Mouse (Mus musculus): Measurements from ENCODE around the gene Id3. TPM values are rescaled to one million over a fixed set of nuclear protein-coding genes. Genes with fewer than 3 reads are reported as not detected.
A peak's percentile ranks its signal among the peaks of the same experiment; 100 is the strongest.

The Id3 gene
- total and polyA plus RNA-seq, 3 experiments, result 18.3 to 116 (median 85.5) TPM

- peaks cover 10% of the 10 kb centered on the region for H3K9me3 ChIP-seq (replicated peaks; ENCODE audit: low read length)
- no peak overlapping the region for H3K9ac ChIP-seq (ENCODE audit: insufficient read depth, low read depth)
- no peaks in the 10 kb centered on the region for H3K79me2 ChIP-seq (replicated peaks; ENCODE audit: control insufficient read depth, extremely low read depth, insufficient read depth, poor library complexity, severe bottlenecking)
- DNase-seq (ENCODE audit: extremely low read depth), result no peak
- in situ Hi-C loops (cut with MboI; ENCODE audit: low pct_ligation_motif_present, low pct_unique_long_range_greater_than_20kb, low sequenced_read_pairs), result no loop called here
- H3K27ac ChIP-seq (ENCODE audit: insufficient read depth, low read depth), result no peak overlapping the region
- no peaks in the 10 kb centered on the region for H3K36me3 ChIP-seq (replicated peaks in 1 of 2; ENCODE audit: control insufficient read depth in 1 of 2, insufficient read depth in 1 of 2, low read length in 1 of 2)
- H3K4me1 ChIP-seq (ENCODE audit: control insufficient read depth in 1 of 2, insufficient read depth in 2 of 2), result peaks cover 41 to 75% of the 10 kb centered on the region in 2 experiments
- no peak overlapping the region for H3K4me3 ChIP-seq (replicated peaks in 1 of 3; ENCODE audit: low read depth in 2 of 3, low read length in 2 of 3, poor library complexity in 1 of 3)
- no peak overlapping the region for H3K4me2 ChIP-seq (ENCODE audit: insufficient read depth, low read depth, poor library complexity, severe bottlenecking)
- dilution Hi-C loops (cut with MboI; ENCODE audit: extremely low pct_ligation_motif_present, extremely low pct_unique_long_range_greater_than_20kb, low sequenced_read_pairs), result no loop called here
- no peak for TF ChIP-seq MAFK (IDR thresholded peaks at IDR 0.05; ENCODE audit: insufficient replicate concordance, low read length)
- TF ChIP-seq MEF2A (IDR thresholded peaks at IDR 0.05; ENCODE audit: borderline replicate concordance, low read depth, low read length), result no peak
- no peak for TF ChIP-seq KAT2A (IDR thresholded peaks at IDR 0.05; ENCODE audit: insufficient replicate concordance, low read length)
- TF ChIP-seq CTCF (conservative IDR thresholded peaks at IDR 0.05 in 1 of 2, IDR thresholded peaks at IDR 0.05 in 1 of 2; ENCODE audit: low read depth in 2 of 2, low read length in 2 of 2), result no peak
- TF ChIP-seq USF2 (conservative IDR thresholded peaks at IDR 0.05; ENCODE audit: low read depth, low read length), result no peak
- no peak for TF ChIP-seq UBTF (IDR thresholded peaks at IDR 0.05; ENCODE audit: low read depth, low read length)
- TF ChIP-seq ELF1 (IDR thresholded peaks at IDR 0.05; ENCODE audit: low read depth, low read length), result no peak
- no peak for TF ChIP-seq ZMIZ1 (IDR thresholded peaks at IDR 0.05; ENCODE audit: low read depth, low read length)
- TF ChIP-seq RCOR1 (conservative IDR thresholded peaks at IDR 0.05; ENCODE audit: low read depth, low read length), result no peak
- no peak for TF ChIP-seq TBP (conservative IDR thresholded peaks at IDR 0.05; ENCODE audit: low read depth, low read length)
- no peak for TF ChIP-seq GABPA (IDR thresholded peaks at IDR 0.05; ENCODE audit: insufficient replicate concordance, low read depth, low read length)
- H3K27me3 ChIP-seq (replicated peaks), result peaks cover 7% of the 10 kb centered on the region
These were observed 17.8 kb upstream of the Id3 start for GRCm38 (mm10) chr4:136125458-136125857.

- no peak overlapping the region for H3K27ac ChIP-seq (ENCODE audit: insufficient read depth, low read depth)
- H3K79me2 ChIP-seq (replicated peaks; ENCODE audit: control insufficient read depth, extremely low read depth, insufficient read depth, poor library complexity, severe bottlenecking), result no peaks in the 10 kb centered on the region
- in situ Hi-C loops (cut with MboI; ENCODE audit: low pct_ligation_motif_present, low pct_unique_long_range_greater_than_20kb, low sequenced_read_pairs), result no loop called here
- H3K27me3 ChIP-seq (replicated peaks), result peaks cover 11% of the 10 kb centered on the region
- H3K4me1 ChIP-seq (ENCODE audit: control insufficient read depth in 1 of 2, insufficient read depth in 2 of 2), result peaks cover 36 to 69% of the 10 kb centered on the region in 2 experiments
- H3K9ac ChIP-seq (ENCODE audit: insufficient read depth, low read depth), result no peak overlapping the region
- peaks cover 10% of the 10 kb centered on the region for H3K9me3 ChIP-seq (replicated peaks; ENCODE audit: low read length)
- TF ChIP-seq PAX5 (IDR thresholded peaks at IDR 0.05; ENCODE audit: low read length) (no peak), RCOR1 (conservative IDR thresholded peaks at IDR 0.05; ENCODE audit: low read depth, low read length) (no peak)
- no peak overlapping the region for H3K4me2 ChIP-seq (ENCODE audit: insufficient read depth, low read depth, poor library complexity, severe bottlenecking)
- H3K4me3 ChIP-seq (replicated peaks in 1 of 3; ENCODE audit: low read depth in 2 of 3, low read length in 2 of 3, poor library complexity in 1 of 3), result no peak overlapping the region
- dilution Hi-C loops (cut with MboI; ENCODE audit: extremely low pct_ligation_motif_present, extremely low pct_unique_long_range_greater_than_20kb, low sequenced_read_pairs), result no loop called here
- no peak for DNase-seq (ENCODE audit: extremely low read depth)
- H3K36me3 ChIP-seq (replicated peaks in 1 of 2; ENCODE audit: control insufficient read depth in 1 of 2, insufficient read depth in 1 of 2, low read length in 1 of 2), result no peaks in the 10 kb centered on the region
These were observed 17.3 kb upstream of the Id3 start for GRCm38 (mm10) chr4:136126019-136126418.

GRCm38 (mm10) chr4:136127670-136128069, 15.6 kb upstream of the Id3 start:
- Histone ChIP-seq H3K4me3 (replicated peaks in 1 of 3; ENCODE audit: low read depth in 2 of 3, low read length in 2 of 3, poor library complexity in 1 of 3) (no peak overlapping the region), H3K4me1 (ENCODE audit: control insufficient read depth in 1 of 2, insufficient read depth in 2 of 2) (peaks cover 26 to 53% of the 10 kb centered on the region in 2 experiments), H3K4me2 (ENCODE audit: insufficient read depth, low read depth, poor library complexity, severe bottlenecking) (no peak overlapping the region), H3K36me3 (replicated peaks in 1 of 2; ENCODE audit: control insufficient read depth in 1 of 2, insufficient read depth in 1 of 2, low read length in 1 of 2) (no peaks in the 10 kb centered on the region), H3K9me3 (replicated peaks; ENCODE audit: low read length) (peaks cover 10% of the 10 kb centered on the region), H3K9ac (ENCODE audit: insufficient read depth, low read depth) (no peak overlapping the region), H3K27ac (ENCODE audit: insufficient read depth, low read depth) (no peak overlapping the region), H3K79me2 (replicated peaks; ENCODE audit: control insufficient read depth, extremely low read depth, insufficient read depth, poor library complexity, severe bottlenecking) (no peaks in the 10 kb centered on the region), H3K27me3 (replicated peaks) (peaks cover 24% of the 10 kb centered on the region)
- TF ChIP-seq TCF12 (IDR thresholded peaks at IDR 0.05; ENCODE audit: low read depth, low read length), result peak; percentile 83
- TF ChIP-seq MEF2A (IDR thresholded peaks at IDR 0.05; ENCODE audit: borderline replicate concordance, low read depth, low read length), result peak; percentile 55
- no peak for TF ChIP-seq SMC3 (IDR thresholded peaks at IDR 0.05; ENCODE audit: low read depth, low read length)
- TF ChIP-seq TBP (conservative IDR thresholded peaks at IDR 0.05; ENCODE audit: low read depth, low read length), result no peak
- peak; percentile 80 for TF ChIP-seq BHLHE40 (IDR thresholded peaks at IDR 0.05; ENCODE audit: low read depth, low read length)
- TF ChIP-seq MAFK (IDR thresholded peaks at IDR 0.05; ENCODE audit: insufficient replicate concordance, low read length), result no peak
- TF ChIP-seq ELF1 (IDR thresholded peaks at IDR 0.05; ENCODE audit: low read depth, low read length), result 0 out of 2 replicates have a peak, but pooled peaks have one; percentile 20
- no peak for TF ChIP-seq PAX5 (IDR thresholded peaks at IDR 0.05; ENCODE audit: low read length)
- TF ChIP-seq EP300 (IDR thresholded peaks at IDR 0.05; ENCODE audit: low read length), result peak; percentile 63
- TF ChIP-seq CHD2 (IDR thresholded peaks at IDR 0.05; ENCODE audit: low read length), result no peak
- TF ChIP-seq IRF4 (IDR thresholded peaks at IDR 0.05; ENCODE audit: low read depth, low read length), result peak; percentile 48
- TF ChIP-seq KAT2A (IDR thresholded peaks at IDR 0.05; ENCODE audit: insufficient replicate concordance, low read length), result 0 out of 2 replicates have a peak, but pooled peaks have one; percentile 35
- TF ChIP-seq ZKSCAN1 (IDR thresholded peaks at IDR 0.05; ENCODE audit: borderline replicate concordance, low read depth, low read length), result no peak
- peak; percentile 78 for TF ChIP-seq ETS1 (conservative IDR thresholded peaks at IDR 0.05; ENCODE audit: low read depth, low read length)
- TF ChIP-seq MAX (IDR thresholded peaks at IDR 0.05; ENCODE audit: low read length), result 0 out of 2 replicates have a peak, but pooled peaks have one; percentile 35
- no peak for TF ChIP-seq ZNF384 (IDR thresholded peaks at IDR 0.05; ENCODE audit: low read depth, low read length)
- DNase-seq (ENCODE audit: extremely low read depth), result peak; percentile 87
- in situ Hi-C loops (cut with MboI; ENCODE audit: low pct_ligation_motif_present, low pct_unique_long_range_greater_than_20kb, low sequenced_read_pairs), result no loop called here
- dilution Hi-C loops (cut with MboI; ENCODE audit: extremely low pct_ligation_motif_present, extremely low pct_unique_long_range_greater_than_20kb, low sequenced_read_pairs), result no loop called here

All from CH12.LX (cell line).